ENCODE assay signal across 8 mouse cellular contexts in genomic region chr3:9067048-9067447, GRCm38 (mm10).
DNase-seq lines count a peak whose midpoint lies in the region; ATAC-seq and TF ChIP-seq lines count a peak whose summit lies in the region.

No protein-coding gene starts in this region.

- WGBS in spleen, adult 2 months: 4% methylated on average over 12 of the region's 12 CpGs

- peak; percentile 83 for TF ChIP-seq CTCF in spleen, adult 2 months (IDR thresholded peaks at IDR 0.05; ENCODE audit: extremely low read depth, insufficient read depth, insufficient read length, insufficient replicate concordance)

- no peaks in the 10 kb centered on the region for H3K36me3 ChIP-seq in spleen, adult 2 months (ENCODE audit: control insufficient read depth, insufficient read depth, low read length)

- intact Hi-C loops in heart, postnatal 25 days (cut with DNase I): loop anchor here (1.0 to 2.0 kb wide), 3 partner anchors 99 to 472 kb away; no protein-coding TSS in a partner anchor
- intact Hi-C loops in left cerebral cortex, postnatal 4 days (cut with DNase I): loop anchor here (5.0 kb wide), 1 partner anchor 95 kb away; no protein-coding TSS in a partner anchor

- H3K4me3 ChIP-seq in spleen, adult 2 months (ENCODE audit: extremely low read depth, insufficient read depth, insufficient read length): no peak overlapping the region

- no peak overlapping the region for H3K27ac ChIP-seq in spleen, adult 2 months (ENCODE audit: insufficient read depth, low read length)

- H3K27me3 ChIP-seq in spleen, adult 2 months (ENCODE audit: control insufficient read depth, insufficient read depth, low read length): no peaks in the 10 kb centered on the region

- peak; percentile 68 for ATAC-seq in monocyte, adult 5-6 weeks (replicated peaks; ENCODE audit: insufficient number of reproducible peaks, low FRiP score, low TSS enrichment, poor library complexity, severe bottlenecking)

- no peak for TF ChIP-seq POLR2A in spleen, adult 2 months (IDR thresholded peaks at IDR 0.05; ENCODE audit: low read depth, low read length)

- no peaks in the 10 kb centered on the region for H3K4me1 ChIP-seq in spleen, adult 2 months (ENCODE audit: control insufficient read depth, insufficient read depth, insufficient read length)

- peak; percentile 61 to 92 for DNase-seq in heart, adult 18-20 months
- no peak for DNase-seq in heart, postnatal 25 days (ENCODE audit: low spot score)
- DNase-seq in cerebellum, postnatal 25 days: peak; percentile 91 to 95
- DNase-seq in gastrocnemius, adult 8-10 months (ENCODE audit: low spot score in 2 of 2): peak; percentile 39 to 43
- DNase-seq in kidney, adult 18-20 months: peak; percentile 83
- peak; percentile 86 for DNase-seq in left cerebral cortex, postnatal 4 days
- peak in 1 of 2 experiments; percentile 70 for DNase-seq in spleen, adult 2 months (ENCODE audit: low read depth in 1 of 2, low spot score in 2 of 2)
